Mouse (Mus musculus) mesoderm, embryonic 11.5 days (tissue): Measurements from ENCODE around the gene Vipr2.

Experiments used
- DNase-seq: peaks from one replicate; pipeline ENCODE4 v3.0.0-alpha.2; 2012; ENCODE audit warnings: low read depth, low spot score

Gene Vipr2

GRCm38 (mm10) chr12:116156792-116157532, 79.4 kb downstream of the Vipr2 start:
- DNase-seq: no peak

GRCm38 (mm10) chr12:116159223-116159622, 81.7 kb downstream of the Vipr2 start:
- no peak for DNase-seq

GRCm38 (mm10) chr12:116159695-116160094, 82.2 kb downstream of the Vipr2 start:
- DNase-seq: no peak

GRCm38 (mm10) chr12:116165368-116165767, 87.8 kb downstream of the Vipr2 start:
- DNase-seq: no peak

GRCm38 (mm10) chr12:116169666-116170065, 92.1 kb downstream of the Vipr2 start:
- DNase-seq: no peak

GRCm38 (mm10) chr12:116176930-116177329, 99.4 kb downstream of the Vipr2 start:
- DNase-seq: no peak

- no peak for DNase-seq
These were observed 104.0 kb downstream of the Vipr2 start for GRCm38 (mm10) chr12:116181436-116182050.

GRCm38 (mm10) chr12:116182376-116182775, 104.8 kb downstream of the Vipr2 start:
- DNase-seq: no peak

- DNase-seq: no peak
These were observed 105.8 kb downstream of the Vipr2 start for GRCm38 (mm10) chr12:116183212-116183935.

- DNase-seq: no peak
These were observed 116.4 kb downstream of the Vipr2 start for GRCm38 (mm10) chr12:116193952-116194351.

GRCm38 (mm10) chr12:116194641-116195040, 117.1 kb downstream of the Vipr2 start:
- DNase-seq: no peak
